ENCODE assay signal across 11 mouse cellular contexts in genomic region chr7:19796254-19796653, GRCm38 (mm10). TPM values are rescaled to one million over a fixed set of nuclear protein-coding genes. Genes with fewer than 3 reads are reported as not detected.
DNase-seq lines count a peak whose midpoint lies in the region; ATAC-seq and TF ChIP-seq lines count a peak whose summit lies in the region.
"Had no signal": no experiment of that assay in that cellular context is flagged by ENCODE, and none has a peak within 500 bp of the region (broad histone marks: within the 10 kb centered on the region; RNA-seq: fewer than 3 reads in every experiment).

No protein-coding gene starts in this region.

- 11% methylated on average over 18 of the region's 18 CpGs for WGBS in forebrain, embryonic 13.5 days
- 8% methylated on average over 18 of the region's 18 CpGs for WGBS in forebrain, embryonic 15.5 days
- WGBS in lung, embryonic 14.5 days, result 8% methylated on average over 18 of the region's 18 CpGs
- WGBS in liver, embryonic 16.5 days (ENCODE audit: insufficient replicate concordance), result 13% methylated on average over 18 of the region's 18 CpGs

- H3K27me3 ChIP-seq in forebrain, embryonic 13.5 days, result peaks cover 37% of the 10 kb centered on the region
- H3K27me3 ChIP-seq in forebrain, embryonic 15.5 days, result peaks cover 22% of the 10 kb centered on the region
- H3K27me3 ChIP-seq in lung, embryonic 14.5 days (ENCODE audit: insufficient read depth, low read length), result peaks cover 18% of the 10 kb centered on the region
- peaks cover 13% of the 10 kb centered on the region for H3K27me3 ChIP-seq in liver, embryonic 16.5 days (ENCODE audit: control insufficient read depth, insufficient read depth, low read depth, low read length)

- ATAC-seq in forebrain, embryonic 13.5 days, result no peak
- no peak for ATAC-seq in forebrain, embryonic 15.5 days (replicated peaks)
- no peak for ATAC-seq in lung, embryonic 14.5 days (ENCODE audit: insufficient read depth)
- no peak for ATAC-seq in liver, embryonic 16.5 days (ENCODE audit: low read depth)

- H3K9ac ChIP-seq in forebrain, embryonic 13.5 days, result peak overlapping the region; percentile 16; the same call in 1 of the 2 replicates
- H3K9ac ChIP-seq in forebrain, embryonic 15.5 days (replicated peaks), result no peak overlapping the region
- peak overlapping the region; percentile 47 for H3K9ac ChIP-seq in lung, embryonic 14.5 days
- H3K9ac ChIP-seq in liver, embryonic 16.5 days (ENCODE audit: low read depth, low read length), result peak overlapping the region; percentile 33
- H3K9ac ChIP-seq: midbrain, embryonic 15.5 days had no signal

- DNase-seq in lung, embryonic 14.5 days, result no peak
- no peak for DNase-seq in lung, postnatal 10 days
- DNase-seq in kidney, adult 9 months, result peak; percentile 52
- no peak for DNase-seq in adrenal gland, adult 2 months
- no peak for DNase-seq in spleen, postnatal 14 days (ENCODE audit: low spot score in 2 of 2)
- DNase-seq: embryo, embryonic 11 days; gastrocnemius, postnatal 14 days had no signal

- H3K4me1 ChIP-seq in forebrain, embryonic 13.5 days, result 0 out of 2 replicates have a peak, but pooled peaks cover 3% of the 10 kb centered on the region
- no peaks in the 10 kb centered on the region for H3K4me1 ChIP-seq in forebrain, embryonic 15.5 days
- no peaks in the 10 kb centered on the region for H3K4me1 ChIP-seq in lung, embryonic 14.5 days (ENCODE audit: insufficient read depth)
- H3K4me1 ChIP-seq in liver, embryonic 16.5 days (ENCODE audit: control insufficient read depth, low read depth, low read length), result no peaks in the 10 kb centered on the region; the same call in 1 of the 2 replicates

- TF ChIP-seq CTCF in lung, embryonic 14.5 days (IDR thresholded peaks at IDR 0.05; ENCODE audit: low read depth), result no peak

- H3K9me3 ChIP-seq in forebrain, embryonic 13.5 days (replicated peaks), result no peaks in the 10 kb centered on the region
- H3K9me3 ChIP-seq in forebrain, embryonic 15.5 days, result no peaks in the 10 kb centered on the region
- H3K9me3 ChIP-seq in lung, embryonic 14.5 days (ENCODE audit: low read depth, low read length), result no peaks in the 10 kb centered on the region
- H3K9me3 ChIP-seq in liver, embryonic 16.5 days (replicated peaks; ENCODE audit: control insufficient read depth, low read length), result no peaks in the 10 kb centered on the region
- H3K9me3 ChIP-seq: midbrain, embryonic 15.5 days had no signal

- no peak overlapping the region for H3K27ac ChIP-seq in forebrain, embryonic 13.5 days
- H3K27ac ChIP-seq in forebrain, embryonic 15.5 days (replicated peaks), result no peak overlapping the region
- H3K27ac ChIP-seq in lung, embryonic 14.5 days (ENCODE audit: low read depth), result no peak overlapping the region
- H3K27ac ChIP-seq in liver, embryonic 16.5 days (ENCODE audit: low read length), result no peak overlapping the region
- H3K27ac ChIP-seq: midbrain, embryonic 15.5 days had no signal

- H3K4me3 ChIP-seq in forebrain, embryonic 13.5 days, result no peak overlapping the region
- H3K4me3 ChIP-seq in forebrain, embryonic 15.5 days, result no peak overlapping the region
- H3K4me3 ChIP-seq in lung, embryonic 14.5 days (ENCODE audit: low read depth, low read length), result peak overlapping the region; percentile 38
- peak overlapping the region; percentile 46 for H3K4me3 ChIP-seq in liver, embryonic 16.5 days (ENCODE audit: low read depth, low read length)
- H3K4me3 ChIP-seq: midbrain, embryonic 15.5 days had no signal

- no peaks in the 10 kb centered on the region for H3K36me3 ChIP-seq in forebrain, embryonic 13.5 days (ENCODE audit: poor library complexity, severe bottlenecking)
- no peaks in the 10 kb centered on the region for H3K36me3 ChIP-seq in forebrain, embryonic 15.5 days
- no peaks in the 10 kb centered on the region for H3K36me3 ChIP-seq in lung, embryonic 14.5 days (ENCODE audit: insufficient read depth)
- no peaks in the 10 kb centered on the region for H3K36me3 ChIP-seq in liver, embryonic 16.5 days (ENCODE audit: control insufficient read depth, insufficient read depth)
- H3K36me3 ChIP-seq: midbrain, embryonic 15.5 days had no signal

- no peak overlapping the region for H3K4me2 ChIP-seq in forebrain, embryonic 13.5 days
- H3K4me2 ChIP-seq in forebrain, embryonic 15.5 days (replicated peaks), result no peak overlapping the region
- peak overlapping the region; percentile 57 for H3K4me2 ChIP-seq in lung, embryonic 14.5 days
- H3K4me2 ChIP-seq in liver, embryonic 16.5 days (ENCODE audit: low read depth, low read length), result peak overlapping the region; percentile 45
- H3K4me2 ChIP-seq: midbrain, embryonic 15.5 days had no signal

RNA-seq across cellular contexts. Expression of gene Cblc, which starts 0.4 kb away (rescaled TPM):
- polyA plus RNA-seq in forebrain, embryonic 13.5 days (2015; fragmentation: Nextera tagmentation; extraction: Ambion mirVana), result not detected in 2 replicates
- polyA plus RNA-seq in forebrain, embryonic 15.5 days (2015; fragmentation: Nextera tagmentation; extraction: Ambion mirVana), result not detected in 2 replicates
- polyA plus RNA-seq in lung, embryonic 14.5 days (2014; fragmentation: Nextera tagmentation; extraction: Ambion mirVana), result 6.8 and 10.2 TPM in 2 replicates
- polyA plus RNA-seq in liver, embryonic 16.5 days (2015; fragmentation: Nextera tagmentation; extraction: Ambion mirVana), result 4.7 and 5.4 TPM in 2 replicates
- total RNA-seq in adrenal gland, adult 2 months (2021), result not detected
- polyA plus RNA-seq in adrenal gland, adult 2 months (2012; rRNA removed), result 0.60 TPM in 1 of 2 replicates, not detected in the other
- total RNA-seq: gastrocnemius, postnatal 14 days had no signal

RNA-seq across cellular contexts. Expression of gene Bcam, which starts 25.4 kb away (rescaled TPM):
- polyA plus RNA-seq in forebrain, embryonic 13.5 days (2015; fragmentation: Nextera tagmentation; extraction: Ambion mirVana), result 4.4 and 5.7 TPM in 2 replicates
- polyA plus RNA-seq in forebrain, embryonic 15.5 days (2015; fragmentation: Nextera tagmentation; extraction: Ambion mirVana), result 6.8 TPM in 2 replicates
- 206 and 209 TPM in 2 replicates for polyA plus RNA-seq in lung, embryonic 14.5 days (2014; fragmentation: Nextera tagmentation; extraction: Ambion mirVana)
- 7.4 and 9.7 TPM in 2 replicates for polyA plus RNA-seq in liver, embryonic 16.5 days (2015; fragmentation: Nextera tagmentation; extraction: Ambion mirVana)
- 10 to 100 TPM; 35.9 to 61.1 TPM for total RNA-seq in adrenal gland, adult 2 months (2021)
- polyA plus RNA-seq in adrenal gland, adult 2 months (2012; rRNA removed), result 103 and 108 TPM in 2 replicates

RNA-seq across cellular contexts. Expression of gene Bcl3, which starts 26.3 kb away (rescaled TPM):
- polyA plus RNA-seq in forebrain, embryonic 13.5 days (2015; fragmentation: Nextera tagmentation; extraction: Ambion mirVana), result 0.23 and 0.49 TPM in 2 replicates
- polyA plus RNA-seq in forebrain, embryonic 15.5 days (2015; fragmentation: Nextera tagmentation; extraction: Ambion mirVana), result 1.0 and 1.3 TPM in 2 replicates
- 4.4 and 6.7 TPM in 2 replicates for polyA plus RNA-seq in lung, embryonic 14.5 days (2014; fragmentation: Nextera tagmentation; extraction: Ambion mirVana)
- 4.1 and 4.4 TPM in 2 replicates for polyA plus RNA-seq in liver, embryonic 16.5 days (2015; fragmentation: Nextera tagmentation; extraction: Ambion mirVana)
- total RNA-seq in adrenal gland, adult 2 months (2021), result 10 to 100 TPM; 26.7 to 34.1 TPM
- polyA plus RNA-seq in adrenal gland, adult 2 months (2012; rRNA removed), result 155 and 161 TPM in 2 replicates

RNA-seq across cellular contexts. Expression of gene Nectin2, which starts 46.0 kb away (rescaled TPM):
- polyA plus RNA-seq in forebrain, embryonic 13.5 days (2015; fragmentation: Nextera tagmentation; extraction: Ambion mirVana), result 34.6 and 38.0 TPM in 2 replicates
- polyA plus RNA-seq in forebrain, embryonic 15.5 days (2015; fragmentation: Nextera tagmentation; extraction: Ambion mirVana), result 42.6 and 45.3 TPM in 2 replicates
- 120 and 125 TPM in 2 replicates for polyA plus RNA-seq in lung, embryonic 14.5 days (2014; fragmentation: Nextera tagmentation; extraction: Ambion mirVana)
- 12.9 and 15.8 TPM in 2 replicates for polyA plus RNA-seq in liver, embryonic 16.5 days (2015; fragmentation: Nextera tagmentation; extraction: Ambion mirVana)
- total RNA-seq in adrenal gland, adult 2 months (2021), result 10 to 100 TPM; 76.9 to 98.1 TPM
- polyA plus RNA-seq in adrenal gland, adult 2 months (2012; rRNA removed), result 138 and 165 TPM in 2 replicates

RNA-seq across cellular contexts. Expression of gene Gm19345, which starts 55.5 kb away (rescaled TPM):
- polyA plus RNA-seq in forebrain, embryonic 13.5 days (2015; fragmentation: Nextera tagmentation; extraction: Ambion mirVana), result 2.3 and 3.9 TPM in 2 replicates
- 7.6 and 8.4 TPM in 2 replicates for polyA plus RNA-seq in forebrain, embryonic 15.5 days (2015; fragmentation: Nextera tagmentation; extraction: Ambion mirVana)
- not detected in 2 replicates for polyA plus RNA-seq in lung, embryonic 14.5 days (2014; fragmentation: Nextera tagmentation; extraction: Ambion mirVana)
- 0.08 TPM in 1 of 2 replicates, not detected in the other for polyA plus RNA-seq in liver, embryonic 16.5 days (2015; fragmentation: Nextera tagmentation; extraction: Ambion mirVana)
- total RNA-seq in adrenal gland, adult 2 months (2021), result under 1 TPM in 1 of 2 experiments, not detected in 1; 0.86 TPM
- 0.71 and 1.3 TPM in 2 replicates for polyA plus RNA-seq in adrenal gland, adult 2 months (2012; rRNA removed)
- total RNA-seq: gastrocnemius, postnatal 14 days had no signal

Comparison
In these comparisons a context has a peak if more than half of its experiments do, and no peak if none do; other contexts are left out.
1. H3K4me2 ChIP-seq: peak in lung, embryonic 14.5 days (single experiment) and liver, embryonic 16.5 days (single experiment); none in forebrain, embryonic 13.5 days (single experiment) and forebrain, embryonic 15.5 days (single experiment).
2. H3K4me3 ChIP-seq: peak in lung, embryonic 14.5 days (single experiment) and liver, embryonic 16.5 days (single experiment); none in forebrain, embryonic 13.5 days (single experiment) and forebrain, embryonic 15.5 days (single experiment).
3. RNA of gene Bcl3, which starts 26.3 kb away (polyA plus RNA-seq): 155 to 161 TPM in adrenal gland, adult 2 months; 4.4 to 6.7 TPM in lung, embryonic 14.5 days, 4.1 to 4.4 TPM in liver, embryonic 16.5 days, 1.0 to 1.3 TPM in forebrain, embryonic 15.5 days and 0.23 to 0.49 TPM in forebrain, embryonic 13.5 days; every median in the first group is over 10 times any median in the second.